Mouse (Mus musculus): ENCODE data around the gene Cnppd1. TPM values are rescaled to one million over a fixed set of nuclear protein-coding genes. Genes with fewer than 3 reads are reported as not detected.

Cnppd1 gene
- 37.9 and 38.1 TPM in 2 replicates for polyA plus RNA-seq (2014; fragmentation: Nextera tagmentation; extraction: Ambion mirVana)

GRCm38 (mm10) chr1:75142301-75143261 is at the start of gene Cnppd1, which contains the start of gene Retreg2:
TSS of gene Cnppd1 (minus strand) at chr1:75142711.
TSS of gene Retreg2 (plus strand) at chr1:75142778.
- WGBS: under 1% methylated on average over 80 of the region's 91 CpGs
- Histone ChIP-seq H3K4me3 (ENCODE audit: low read depth, low read length) (peak within 1 kb of the TSS; percentile 73), H3K27ac (replicated peaks; ENCODE audit: low read depth, low read length) (peak within 1 kb of the TSS; percentile 93), H3K27me3 (ENCODE audit: control insufficient read depth, insufficient read depth, low read length) (no peaks in the 10 kb centered on the region), H3K4me1 (ENCODE audit: control insufficient read depth, insufficient read depth, low read length) (peaks cover 7% of the 10 kb centered on the region), H3K36me3 (ENCODE audit: control insufficient read depth, insufficient read depth, low read length) (peaks cover 12% of the 10 kb centered on the region), H3K4me2 (ENCODE audit: low read depth, severe bottlenecking) (peak within 1 kb of the TSS; percentile 93), H3K9me3 (ENCODE audit: control insufficient read depth, low read length) (no peaks in the 10 kb centered on the region), H3K9ac (ENCODE audit: low read length) (peak within 1 kb of the TSS; percentile 88)
- DNase-seq (ENCODE audit: low spot score) (peak; percentile 97), ATAC-seq (ENCODE audit: insufficient number of reproducible peaks, low FRiP score, low TSS enrichment, low read depth) (peak; percentile 85)

GRCm38 (mm10) chr1:75191622-75192402 is 49.3 kb upstream of the Cnppd1 start, which contains the start of the genes Ankzf1 and Atg9a:
TSS of gene Ankzf1 (plus strand) at chr1:75192151.
TSS of gene Atg9a (minus strand) at chr1:75192196.
- under 1% methylated on average over 52 of the region's 56 CpGs for WGBS
- peak within 1 kb of the TSS; percentile 68 for H3K4me3 ChIP-seq (ENCODE audit: low read depth, low read length)
- H3K4me1 ChIP-seq (ENCODE audit: control insufficient read depth, insufficient read depth, low read length): peaks cover 8% of the 10 kb centered on the region
- peak within 1 kb of the TSS; percentile 94 for H3K4me2 ChIP-seq (ENCODE audit: low read depth, severe bottlenecking)
- H3K9me3 ChIP-seq (ENCODE audit: control insufficient read depth, low read length): no peaks in the 10 kb centered on the region
- peak; percentile 93 for DNase-seq (ENCODE audit: low spot score)
- H3K27ac ChIP-seq (replicated peaks; ENCODE audit: low read depth, low read length): peak within 1 kb of the TSS; percentile 59
- ATAC-seq (ENCODE audit: insufficient number of reproducible peaks, low FRiP score, low TSS enrichment, low read depth): peak; percentile 98
- peak within 1 kb of the TSS; percentile 79 for H3K9ac ChIP-seq (ENCODE audit: low read length)
- H3K27me3 ChIP-seq (ENCODE audit: control insufficient read depth, insufficient read depth, low read length): no peaks in the 10 kb centered on the region
- peaks cover 2% of the 10 kb centered on the region for H3K36me3 ChIP-seq (ENCODE audit: control insufficient read depth, insufficient read depth, low read length)

- Histone ChIP-seq H3K9me3 (ENCODE audit: control insufficient read depth, low read length) (no peaks in the 10 kb centered on the region), H3K4me2 (ENCODE audit: low read depth, severe bottlenecking) (peak overlapping the region; percentile 94), H3K36me3 (ENCODE audit: control insufficient read depth, insufficient read depth, low read length) (peaks cover 7% of the 10 kb centered on the region), H3K4me3 (ENCODE audit: low read depth, low read length) (peak overlapping the region; percentile 68), H3K4me1 (ENCODE audit: control insufficient read depth, insufficient read depth, low read length) (peaks cover 8% of the 10 kb centered on the region), H3K9ac (ENCODE audit: low read length) (peak overlapping the region; percentile 72), H3K27me3 (ENCODE audit: control insufficient read depth, insufficient read depth, low read length) (no peaks in the 10 kb centered on the region), H3K27ac (replicated peaks; ENCODE audit: low read depth, low read length) (no peak overlapping the region)
- 47% methylated on average over 5 of the region's 5 CpGs for WGBS
- ATAC-seq (ENCODE audit: insufficient number of reproducible peaks, low FRiP score, low TSS enrichment, low read depth): no peak; the same call in none of the 2 replicates
- no peak for DNase-seq (ENCODE audit: low spot score)
Measured at GRCm38 (mm10) chr1:75191258-75191621, 48.7 kb upstream of the Cnppd1 start.

GRCm38 (mm10) chr1:75190577-75190976 is 48.1 kb upstream of the Cnppd1 start:
- no peaks in the 10 kb centered on the region for H3K9me3 ChIP-seq (ENCODE audit: control insufficient read depth, low read length)
- DNase-seq (ENCODE audit: low spot score) (no peak), ATAC-seq (ENCODE audit: insufficient number of reproducible peaks, low FRiP score, low TSS enrichment, low read depth) (no peak)
- 71% methylated on average over 2 of the region's 2 CpGs for WGBS
- H3K27me3 ChIP-seq (ENCODE audit: control insufficient read depth, insufficient read depth, low read length): no peaks in the 10 kb centered on the region
- 0 out of 2 replicates have a peak overlapping the region, but pooled peaks have one; percentile 94 for H3K4me2 ChIP-seq (ENCODE audit: low read depth, severe bottlenecking)
- peaks cover 12% of the 10 kb centered on the region for H3K36me3 ChIP-seq (ENCODE audit: control insufficient read depth, insufficient read depth, low read length)
- no peak overlapping the region for H3K9ac ChIP-seq (ENCODE audit: low read length)
- no peak overlapping the region for H3K4me3 ChIP-seq (ENCODE audit: low read depth, low read length)
- H3K4me1 ChIP-seq (ENCODE audit: control insufficient read depth, insufficient read depth, low read length): peaks cover 8% of the 10 kb centered on the region
- H3K27ac ChIP-seq (replicated peaks; ENCODE audit: low read depth, low read length): no peak overlapping the region

GRCm38 (mm10) chr1:75187914-75188483 is 45.5 kb upstream of the Cnppd1 start:
- Histone ChIP-seq H3K4me2 (ENCODE audit: low read depth, severe bottlenecking) (no peak overlapping the region), H3K4me1 (ENCODE audit: control insufficient read depth, insufficient read depth, low read length) (peaks cover 5% of the 10 kb centered on the region), H3K4me3 (ENCODE audit: low read depth, low read length) (no peak overlapping the region), H3K27me3 (ENCODE audit: control insufficient read depth, insufficient read depth, low read length) (no peaks in the 10 kb centered on the region), H3K36me3 (ENCODE audit: control insufficient read depth, insufficient read depth, low read length) (peaks cover 12% of the 10 kb centered on the region), H3K27ac (replicated peaks; ENCODE audit: low read depth, low read length) (no peak overlapping the region), H3K9ac (ENCODE audit: low read length) (no peak overlapping the region), H3K9me3 (ENCODE audit: control insufficient read depth, low read length) (no peaks in the 10 kb centered on the region)
- DNase-seq (ENCODE audit: low spot score) (no peak), ATAC-seq (ENCODE audit: insufficient number of reproducible peaks, low FRiP score, low TSS enrichment, low read depth) (no peak)
- WGBS: 70% methylated on average over 2 of the region's 2 CpGs

- H3K27ac ChIP-seq (replicated peaks; ENCODE audit: low read depth, low read length): no peak overlapping the region
- no peaks in the 10 kb centered on the region for H3K9me3 ChIP-seq (ENCODE audit: control insufficient read depth, low read length)
- H3K4me3 ChIP-seq (ENCODE audit: low read depth, low read length): no peak overlapping the region
- no peak overlapping the region for H3K9ac ChIP-seq (ENCODE audit: low read length)
- ATAC-seq (ENCODE audit: insufficient number of reproducible peaks, low FRiP score, low TSS enrichment, low read depth): no peak
- DNase-seq (ENCODE audit: low spot score): no peak
- no peaks in the 10 kb centered on the region for H3K27me3 ChIP-seq (ENCODE audit: control insufficient read depth, insufficient read depth, low read length)
- peaks cover 19% of the 10 kb centered on the region for H3K36me3 ChIP-seq (ENCODE audit: control insufficient read depth, insufficient read depth, low read length)
- 0 out of 2 replicates have a peak, but pooled peaks cover 2% of the 10 kb centered on the region for H3K4me1 ChIP-seq (ENCODE audit: control insufficient read depth, insufficient read depth, low read length)
- no peak overlapping the region for H3K4me2 ChIP-seq (ENCODE audit: low read depth, severe bottlenecking)
Measured at GRCm38 (mm10) chr1:75187126-75187525, 44.6 kb upstream of the Cnppd1 start.

- ATAC-seq (ENCODE audit: insufficient number of reproducible peaks, low FRiP score, low TSS enrichment, low read depth): no peak
- Histone ChIP-seq H3K27ac (replicated peaks; ENCODE audit: low read depth, low read length) (no peak overlapping the region), H3K4me3 (ENCODE audit: low read depth, low read length) (no peak overlapping the region), H3K4me2 (ENCODE audit: low read depth, severe bottlenecking) (no peak overlapping the region), H3K36me3 (ENCODE audit: control insufficient read depth, insufficient read depth, low read length) (peaks cover 19% of the 10 kb centered on the region), H3K9me3 (ENCODE audit: control insufficient read depth, low read length) (no peaks in the 10 kb centered on the region), H3K9ac (ENCODE audit: low read length) (no peak overlapping the region), H3K27me3 (ENCODE audit: control insufficient read depth, insufficient read depth, low read length) (no peaks in the 10 kb centered on the region), H3K4me1 (ENCODE audit: control insufficient read depth, insufficient read depth, low read length) (no peaks in the 10 kb centered on the region)
- no peak for DNase-seq (ENCODE audit: low spot score)
- WGBS: 86% methylated on average over 11 of the region's 11 CpGs
Measured at GRCm38 (mm10) chr1:75185495-75185894, 43.0 kb upstream of the Cnppd1 start.

GRCm38 (mm10) chr1:75182160-75182559 is 39.6 kb upstream of the Cnppd1 start:
- no peak overlapping the region for H3K4me2 ChIP-seq (ENCODE audit: low read depth, severe bottlenecking)
- no peak overlapping the region for H3K27ac ChIP-seq (replicated peaks; ENCODE audit: low read depth, low read length)
- H3K9me3 ChIP-seq (ENCODE audit: control insufficient read depth, low read length): no peaks in the 10 kb centered on the region
- H3K4me1 ChIP-seq (ENCODE audit: control insufficient read depth, insufficient read depth, low read length): peaks cover 7% of the 10 kb centered on the region
- H3K4me3 ChIP-seq (ENCODE audit: low read depth, low read length): no peak overlapping the region
- H3K36me3 ChIP-seq (ENCODE audit: control insufficient read depth, insufficient read depth, low read length): peaks cover 18% of the 10 kb centered on the region
- no peaks in the 10 kb centered on the region for H3K27me3 ChIP-seq (ENCODE audit: control insufficient read depth, insufficient read depth, low read length)
- DNase-seq (ENCODE audit: low spot score) (no peak), ATAC-seq (ENCODE audit: insufficient number of reproducible peaks, low FRiP score, low TSS enrichment, low read depth) (no peak)
- no peak overlapping the region for H3K9ac ChIP-seq (ENCODE audit: low read length)
- WGBS: 72% methylated on average over 4 of the region's 4 CpGs

All from limb, embryonic 11.5 days (tissue).